22 mouse cellular contexts compared by ENCODE assay signal in genomic region chr2:91051917-91052316, GRCm38 (mm10). TPM values are rescaled to one million over a fixed set of nuclear protein-coding genes. Genes with fewer than 3 reads are reported as not detected.
DNase-seq lines count a peak whose midpoint lies in the region; ATAC-seq and TF ChIP-seq lines count a peak whose summit lies in the region.
"Had no signal": no experiment of that assay in that cellular context is flagged by ENCODE, and none has a peak within 500 bp of the region (broad histone marks: within the 10 kb centered on the region; RNA-seq: fewer than 3 reads in every experiment).

No protein-coding gene starts in this region.

- H3K4me2 ChIP-seq in liver, embryonic 15.5 days = no peak overlapping the region
- H3K4me2 ChIP-seq: forebrain, embryonic 12.5 days; heart, embryonic 12.5 days; hindbrain, embryonic 14.5 days had no signal

- no peak for DNase-seq in layer of hippocampus, adult 2 months (ENCODE audit: low spot score in 2 of 2)
- DNase-seq in layer of hippocampus, postnatal 36 days = no peak
- DNase-seq in lung, postnatal 36 days = no peak
- no peak for DNase-seq in layer of hippocampus, postnatal 14 days (ENCODE audit: low spot score in 2 of 2)
- DNase-seq: adrenal gland, adult 2 months; adrenal gland, postnatal 25 days; B cell, adult 2 months; cerebellum, adult 11 months; cerebellum, adult 8-10 months; cerebellum, postnatal 14 days; gastrocnemius, postnatal 10 days; heart, adult 2 months had no signal

- TF ChIP-seq CTCF in layer of hippocampus, adult 2 months (conservative IDR thresholded peaks at IDR 0.05) = no peak

- H3K4me1 ChIP-seq in megakaryocyte, embryonic 14.5 days = peaks cover 58% of the 10 kb centered on the region
- H3K4me1 ChIP-seq in liver, embryonic 15.5 days (replicated peaks) = peaks cover 28% of the 10 kb centered on the region

- no peak for ATAC-seq in megakaryocyte, adult 5-6 weeks (ENCODE audit: poor library complexity, severe bottlenecking)
- no peak for ATAC-seq in liver, embryonic 15.5 days (ENCODE audit: insufficient read depth)
- ATAC-seq: CD4-positive, CD25-positive, alpha-beta regulatory T cell, adult 4 months; forebrain, embryonic 16.5 days had no signal

- H3K4me3 ChIP-seq in layer of hippocampus, adult 2 months = no peak overlapping the region
- peak overlapping the region; percentile 76 for H3K4me3 ChIP-seq in megakaryocyte, embryonic 14.5 days (replicated peaks)
- no peak overlapping the region for H3K4me3 ChIP-seq in liver, embryonic 15.5 days (replicated peaks)
- H3K4me3 ChIP-seq: embryonic facial prominence, embryonic 12.5 days; forebrain, embryonic 12.5 days; heart, adult 2 months; heart, embryonic 12.5 days had no signal

- H3K9ac ChIP-seq in liver, embryonic 15.5 days = no peak overlapping the region
- H3K9ac ChIP-seq: embryonic facial prominence, embryonic 12.5 days; forebrain, embryonic 12.5 days; heart, embryonic 12.5 days; hindbrain, embryonic 14.5 days had no signal

- WGBS in liver, embryonic 15.5 days (ENCODE audit: insufficient replicate concordance) = 40% methylated on average over 3 of the region's 3 CpGs

- H3K27ac ChIP-seq in layer of hippocampus, adult 2 months = peak overlapping the region; percentile 28; the same call in 1 of the 2 replicates
- H3K27ac ChIP-seq in liver, embryonic 15.5 days (replicated peaks) = 0 out of 2 replicates have a peak overlapping the region, but pooled peaks have one; percentile 38
- H3K27ac ChIP-seq: embryonic facial prominence, embryonic 12.5 days; forebrain, embryonic 12.5 days; heart, adult 2 months; hindbrain, embryonic 10.5 days; hindbrain, embryonic 14.5 days had no signal

- no peaks in the 10 kb centered on the region for H3K27me3 ChIP-seq in megakaryocyte, embryonic 14.5 days (replicated peaks)
- no peaks in the 10 kb centered on the region for H3K27me3 ChIP-seq in liver, embryonic 15.5 days
- H3K27me3 ChIP-seq: embryonic facial prominence, embryonic 12.5 days; forebrain, embryonic 12.5 days; heart, embryonic 12.5 days had no signal

- peaks cover 30% of the 10 kb centered on the region for H3K36me3 ChIP-seq in megakaryocyte, embryonic 14.5 days (replicated peaks; ENCODE audit: low read length)
- H3K36me3 ChIP-seq in liver, embryonic 15.5 days (replicated peaks) = peaks cover 21% of the 10 kb centered on the region

- no peaks in the 10 kb centered on the region for H3K9me3 ChIP-seq in megakaryocyte, embryonic 14.5 days
- no peaks in the 10 kb centered on the region for H3K9me3 ChIP-seq in liver, embryonic 15.5 days (replicated peaks)
- H3K9me3 ChIP-seq: embryonic facial prominence, embryonic 12.5 days; forebrain, embryonic 12.5 days; heart, embryonic 12.5 days; hindbrain, embryonic 10.5 days had no signal

RNA-seq across cellular contexts. Expression of gene Psmc3, which starts 1.9 kb away (rescaled TPM):
- total RNA-seq in layer of hippocampus, adult 2 months (2021) = 100 to 1,000 TPM; 203 to 215 TPM
- 100 to 1,000 TPM; 207 to 228 TPM for total RNA-seq in layer of hippocampus, postnatal 36 days (2021)
- polyA plus RNA-seq in megakaryocyte, embryonic 14.5 days (2012; ENCODE audit: insufficient read depth, low replicate concordance) = 29.3 and 127 TPM in 2 replicates
- 65.1 and 69.7 TPM in 2 replicates for total RNA-seq in megakaryocyte, adult 5-6 weeks (2015)
- 226 TPM in 2 replicates for total RNA-seq in megakaryocyte, adult 5-6 weeks (2017)
- polyA plus RNA-seq in liver, embryonic 15.5 days (2015; fragmentation: Nextera tagmentation; extraction: Ambion mirVana) = 138 and 146 TPM in 2 replicates
- total RNA-seq in layer of hippocampus, postnatal 14 days (2021) = 100 to 1,000 TPM; 214 to 234 TPM

RNA-seq across cellular contexts. Expression of gene Rapsn, which starts 16.5 kb away (rescaled TPM):
- under 1 TPM in 1 of 2 experiments, not detected in 1; 0.31 TPM for total RNA-seq in layer of hippocampus, adult 2 months (2021)
- total RNA-seq in layer of hippocampus, postnatal 36 days (2021) = under 1 TPM; 0.22 to 0.61 TPM
- polyA plus RNA-seq in megakaryocyte, embryonic 14.5 days (2012; ENCODE audit: insufficient read depth, low replicate concordance) = 6.0 and 10.3 TPM in 2 replicates
- 0.46 and 0.47 TPM in 2 replicates for total RNA-seq in megakaryocyte, adult 5-6 weeks (2015)
- 0.51 and 1.3 TPM in 2 replicates for total RNA-seq in megakaryocyte, adult 5-6 weeks (2017)
- polyA plus RNA-seq in liver, embryonic 15.5 days (2015; fragmentation: Nextera tagmentation; extraction: Ambion mirVana) = 1.1 TPM in 2 replicates
- under 1 TPM; 0.35 to 0.43 TPM for total RNA-seq in layer of hippocampus, postnatal 14 days (2021)

RNA-seq across cellular contexts. Expression of gene Slc39a13, which starts 18.3 kb away (rescaled TPM):
- total RNA-seq in layer of hippocampus, adult 2 months (2021) = 10 to 100 TPM; 33.7 to 37.3 TPM
- 10 to 100 TPM; 27.2 to 32.2 TPM for total RNA-seq in layer of hippocampus, postnatal 36 days (2021)
- polyA plus RNA-seq in megakaryocyte, embryonic 14.5 days (2012; ENCODE audit: insufficient read depth, low replicate concordance) = 28.0 and 30.3 TPM in 2 replicates
- 8.4 and 15.6 TPM in 2 replicates for total RNA-seq in megakaryocyte, adult 5-6 weeks (2015)
- total RNA-seq in megakaryocyte, adult 5-6 weeks (2017) = 6.5 and 10.9 TPM in 2 replicates
- polyA plus RNA-seq in liver, embryonic 15.5 days (2015; fragmentation: Nextera tagmentation; extraction: Ambion mirVana) = 10.9 and 13.6 TPM in 2 replicates
- 10 to 100 TPM; 24.7 to 29.6 TPM for total RNA-seq in layer of hippocampus, postnatal 14 days (2021)

RNA-seq across cellular contexts. Expression of gene Spi1, which starts 30.3 kb away (rescaled TPM):
- 1 to 10 TPM; 2.4 to 5.4 TPM for total RNA-seq in layer of hippocampus, adult 2 months (2021)
- total RNA-seq in layer of hippocampus, postnatal 36 days (2021) = 1 to 10 TPM; 3.9 to 4.1 TPM
- 24.1 and 123 TPM in 2 replicates for polyA plus RNA-seq in megakaryocyte, embryonic 14.5 days (2012; ENCODE audit: insufficient read depth, low replicate concordance)
- 348 and 384 TPM in 2 replicates for total RNA-seq in megakaryocyte, adult 5-6 weeks (2015)
- total RNA-seq in megakaryocyte, adult 5-6 weeks (2017) = 253 and 295 TPM in 2 replicates
- polyA plus RNA-seq in liver, embryonic 15.5 days (2015; fragmentation: Nextera tagmentation; extraction: Ambion mirVana) = 25.9 and 26.9 TPM in 2 replicates
- 1 to 10 TPM; 4.0 to 4.5 TPM for total RNA-seq in layer of hippocampus, postnatal 14 days (2021)
